Mouse (Mus musculus): ENCODE measurements around the gene Wfdc1. TPM values are rescaled to one million over a fixed set of nuclear protein-coding genes. Genes with fewer than 3 reads are reported as not detected.

Wfdc1 gene
- total RNA-seq, 2 experiments from 2014 or later: 74.0 to 104 TPM

- DNase-seq: no peak
These were observed 24.4 kb downstream of the Wfdc1 start for GRCm38 (mm10) chr8:119690602-119691001.

- no peak for DNase-seq
These were observed 25.8 kb downstream of the Wfdc1 start for GRCm38 (mm10) chr8:119691989-119692388.

- DNase-seq: no peak
These were observed 28.5 kb downstream of the Wfdc1 start for GRCm38 (mm10) chr8:119694696-119695095.

GRCm38 (mm10) chr8:119697163-119697562, 31.0 kb downstream of the Wfdc1 start:
- DNase-seq: no peak

- DNase-seq: peak; percentile 27
These were observed 32.8 kb downstream of the Wfdc1 start for GRCm38 (mm10) chr8:119698960-119699359.

- DNase-seq: no peak
These were observed 33.5 kb downstream of the Wfdc1 start, which contains the start of gene Atp2c2 for GRCm38 (mm10) chr8:119699549-119700134. Gene Atp2c2 (plus strand): TSS chr8:119700009.

GRCm38 (mm10) chr8:119702965-119703364, 36.8 kb downstream of the Wfdc1 start:
- DNase-seq: no peak

- DNase-seq: no peak
These were observed 41.0 kb downstream of the Wfdc1 start for GRCm38 (mm10) chr8:119707146-119707545.

- no peak for DNase-seq
These were observed 42.3 kb downstream of the Wfdc1 start for GRCm38 (mm10) chr8:119708471-119708870.

- DNase-seq: peak; percentile 52
These were observed 42.9 kb downstream of the Wfdc1 start for GRCm38 (mm10) chr8:119708878-119709702.

- no peak for DNase-seq
These were observed 43.5 kb downstream of the Wfdc1 start for GRCm38 (mm10) chr8:119709703-119710093.

GRCm38 (mm10) chr8:119712226-119712625, 46.1 kb downstream of the Wfdc1 start:
- DNase-seq: no peak

GRCm38 (mm10) chr8:119713421-119713820, 47.3 kb downstream of the Wfdc1 start:
- DNase-seq: no peak

- DNase-seq: no peak
These were observed 49.1 kb downstream of the Wfdc1 start for GRCm38 (mm10) chr8:119715221-119715620.

GRCm38 (mm10) chr8:119716730-119717299, 50.6 kb downstream of the Wfdc1 start:
- no peak for DNase-seq

- DNase-seq: no peak
These were observed 51.6 kb downstream of the Wfdc1 start for GRCm38 (mm10) chr8:119717765-119718164.

- no peak for DNase-seq
These were observed 52.9 kb downstream of the Wfdc1 start for GRCm38 (mm10) chr8:119719011-119719501.

GRCm38 (mm10) chr8:119722348-119722747, 56.2 kb downstream of the Wfdc1 start:
- no peak for DNase-seq

GRCm38 (mm10) chr8:119723676-119724075, 57.5 kb downstream of the Wfdc1 start:
- no peak for DNase-seq

GRCm38 (mm10) chr8:119724596-119724995, 58.4 kb downstream of the Wfdc1 start:
- DNase-seq: no peak

GRCm38 (mm10) chr8:119727093-119727492, 60.9 kb downstream of the Wfdc1 start:
- DNase-seq: no peak

GRCm38 (mm10) chr8:119728351-119728895, 62.3 kb downstream of the Wfdc1 start:
- no peak for DNase-seq

- DNase-seq: no peak
These were observed 65.9 kb downstream of the Wfdc1 start for GRCm38 (mm10) chr8:119732072-119732471.

Data from gastrocnemius, postnatal 25 days (tissue).